Mouse (Mus musculus): Measurements from ENCODE around the gene Olig1. TPM values are rescaled to one million over a fixed set of nuclear protein-coding genes. Genes with fewer than 3 reads are reported as not detected.
A peak's percentile ranks its signal among the peaks of the same experiment; 100 is the strongest.
"Not testable (repeated sequence)": the region's sequence is repeated elsewhere in the genome, so short reads cannot be mapped to it uniquely, and the experiment has no call there.

The Olig1 gene
- polyA plus RNA-seq, 1 experiment from 2014 or later, result not detected

- not testable (repeated sequence) for H3K27ac ChIP-seq (ENCODE audit: poor library complexity, severe bottlenecking); ATAC-seq (ENCODE audit: insufficient number of reproducible peaks, low FRiP score); H3K36me3 ChIP-seq; H3K9ac ChIP-seq; H3K4me1 ChIP-seq (replicated peaks); H3K9me3 ChIP-seq (replicated peaks); H3K4me3 ChIP-seq
- Histone ChIP-seq H3K4me2 (peak overlapping the region; percentile 33), H3K27me3 (replicated peaks) (peaks cover 42% of the 10 kb centered on the region)
- WGBS, result 11% methylated on average over 23 of the region's 28 CpGs
Measured at GRCm38 (mm10) chr16:91255419-91256164, 14.0 kb upstream of the Olig1 start.

GRCm38 (mm10) chr16:91258956-91259355, 10.6 kb upstream of the Olig1 start:
- ATAC-seq (ENCODE audit: insufficient number of reproducible peaks, low FRiP score), result no peak
- 49% methylated on average over 3 of the region's 3 CpGs for WGBS
- Histone ChIP-seq H3K36me3 (no peaks in the 10 kb centered on the region), H3K4me2 (no peak overlapping the region), H3K27ac (ENCODE audit: poor library complexity, severe bottlenecking) (no peak overlapping the region), H3K27me3 (replicated peaks) (peaks cover 71% of the 10 kb centered on the region), H3K4me3 (no peak overlapping the region), H3K9ac (no peak overlapping the region), H3K4me1 (replicated peaks) (no peaks in the 10 kb centered on the region; the same call in 1 of the 2 replicates), H3K9me3 (replicated peaks) (no peaks in the 10 kb centered on the region)

- no peaks in the 10 kb centered on the region for H3K9me3 ChIP-seq (replicated peaks)
- H3K4me2 ChIP-seq, result no peak overlapping the region
- no peak overlapping the region for H3K27ac ChIP-seq (ENCODE audit: poor library complexity, severe bottlenecking)
- H3K4me1 ChIP-seq (replicated peaks), result no peaks in the 10 kb centered on the region; the same call in 1 of the 2 replicates
- no peak for ATAC-seq (ENCODE audit: insufficient number of reproducible peaks, low FRiP score)
- H3K4me3 ChIP-seq, result no peak overlapping the region
- 77% methylated on average over 3 of the region's 3 CpGs for WGBS
- no peaks in the 10 kb centered on the region for H3K36me3 ChIP-seq
- H3K27me3 ChIP-seq (replicated peaks), result peaks cover 84% of the 10 kb centered on the region
- H3K9ac ChIP-seq, result no peak overlapping the region
Measured at GRCm38 (mm10) chr16:91260861-91261260, 8.7 kb upstream of the Olig1 start.

- no peak overlapping the region for H3K4me2 ChIP-seq
- no peak overlapping the region for H3K4me3 ChIP-seq
- H3K9ac ChIP-seq, result no peak overlapping the region
- H3K4me1 ChIP-seq (replicated peaks), result no peaks in the 10 kb centered on the region
- H3K27ac ChIP-seq (ENCODE audit: poor library complexity, severe bottlenecking), result no peak overlapping the region
- H3K36me3 ChIP-seq, result no peaks in the 10 kb centered on the region
- H3K27me3 ChIP-seq (replicated peaks), result peaks cover 84% of the 10 kb centered on the region
- 44% methylated on average over 12 of the region's 12 CpGs for WGBS
- no peak for ATAC-seq (ENCODE audit: insufficient number of reproducible peaks, low FRiP score)
- H3K9me3 ChIP-seq (replicated peaks), result no peaks in the 10 kb centered on the region
Measured at GRCm38 (mm10) chr16:91262467-91263220, 6.9 kb upstream of the Olig1 start.

- Histone ChIP-seq H3K27me3 (replicated peaks) (peaks cover 92% of the 10 kb centered on the region), H3K4me2 (no peak overlapping the region), H3K36me3 (no peaks in the 10 kb centered on the region), H3K9ac (no peak overlapping the region), H3K4me3 (no peak overlapping the region), H3K9me3 (replicated peaks) (no peaks in the 10 kb centered on the region), H3K4me1 (replicated peaks) (peaks cover 16% of the 10 kb centered on the region), H3K27ac (ENCODE audit: poor library complexity, severe bottlenecking) (no peak overlapping the region)
- WGBS, result 83% methylated on average over 6 of the region's 6 CpGs
- ATAC-seq (ENCODE audit: insufficient number of reproducible peaks, low FRiP score), result no peak
Measured at GRCm38 (mm10) chr16:91265972-91266371, 3.6 kb upstream of the Olig1 start.

GRCm38 (mm10) chr16:91268724-91269452, 684 bp upstream of the Olig1 start:
- Histone ChIP-seq H3K9ac (no peak overlapping the region), H3K4me1 (replicated peaks) (peaks cover 18% of the 10 kb centered on the region), H3K36me3 (no peaks in the 10 kb centered on the region), H3K9me3 (replicated peaks) (no peaks in the 10 kb centered on the region), H3K27ac (ENCODE audit: poor library complexity, severe bottlenecking) (no peak overlapping the region), H3K27me3 (replicated peaks) (peaks cover 97% of the 10 kb centered on the region), H3K4me2 (peak overlapping the region; percentile 92), H3K4me3 (peak overlapping the region; percentile 52)
- ATAC-seq (ENCODE audit: insufficient number of reproducible peaks, low FRiP score), result no peak
- 9% methylated on average over 13 of the region's 13 CpGs for WGBS

- 0% methylated on average over 61 of the region's 63 CpGs for WGBS
- H3K36me3 ChIP-seq, result no peaks in the 10 kb centered on the region
- peak overlapping the region; percentile 52 for H3K4me3 ChIP-seq
- H3K4me2 ChIP-seq, result peak overlapping the region; percentile 92
- peaks cover 18% of the 10 kb centered on the region for H3K4me1 ChIP-seq (replicated peaks)
- ATAC-seq (ENCODE audit: insufficient number of reproducible peaks, low FRiP score), result no peak; the same call in 1 of the 2 replicates
- H3K9me3 ChIP-seq (replicated peaks), result no peaks in the 10 kb centered on the region
- peaks cover 100% of the 10 kb centered on the region for H3K27me3 ChIP-seq (replicated peaks)
- H3K9ac ChIP-seq, result peak overlapping the region; percentile 10; the same call in 1 of the 2 replicates
- no peak overlapping the region for H3K27ac ChIP-seq (ENCODE audit: poor library complexity, severe bottlenecking)
Measured at GRCm38 (mm10) chr16:91270212-91270971, 820 bp downstream of the Olig1 start.

- under 1% methylated on average over 29 of the region's 29 CpGs for WGBS
- Histone ChIP-seq H3K36me3 (no peaks in the 10 kb centered on the region), H3K4me2 (peak overlapping the region; percentile 92; the same call in 1 of the 2 replicates), H3K27me3 (replicated peaks) (peaks cover 100% of the 10 kb centered on the region), H3K9ac (no peak overlapping the region), H3K4me1 (replicated peaks) (peaks cover 18% of the 10 kb centered on the region), H3K9me3 (replicated peaks) (no peaks in the 10 kb centered on the region), H3K27ac (ENCODE audit: poor library complexity, severe bottlenecking) (no peak overlapping the region), H3K4me3 (peak overlapping the region; percentile 52)
- ATAC-seq (ENCODE audit: insufficient number of reproducible peaks, low FRiP score), result no peak
Measured at GRCm38 (mm10) chr16:91270982-91271549, 1.5 kb downstream of the Olig1 start.

GRCm38 (mm10) chr16:91271634-91272033, 2.1 kb downstream of the Olig1 start:
- WGBS, result 3% methylated on average over 20 of the region's 20 CpGs
- H3K4me2 ChIP-seq, result no peak overlapping the region

GRCm38 (mm10) chr16:91280516-91280915, 10.9 kb downstream of the Olig1 start:
- ATAC-seq (ENCODE audit: insufficient number of reproducible peaks, low FRiP score), result no peak
- no peak overlapping the region for H3K4me3 ChIP-seq
- peaks cover 5% of the 10 kb centered on the region; the same call in 1 of the 2 replicates for H3K4me1 ChIP-seq (replicated peaks)
- no peak overlapping the region for H3K4me2 ChIP-seq
- no peak overlapping the region for H3K9ac ChIP-seq
- 64% methylated on average over 4 of the region's 4 CpGs for WGBS
- peaks cover 59% of the 10 kb centered on the region for H3K27me3 ChIP-seq (replicated peaks)
- no peak overlapping the region for H3K27ac ChIP-seq (ENCODE audit: poor library complexity, severe bottlenecking)
- H3K36me3 ChIP-seq, result no peaks in the 10 kb centered on the region
- H3K9me3 ChIP-seq (replicated peaks), result no peaks in the 10 kb centered on the region

More at GRCm38 (mm10) chr16:91271634-91272033, 2.1 kb downstream of the Olig1 start:
- Histone ChIP-seq H3K9me3 (replicated peaks) (no peaks in the 10 kb centered on the region), H3K36me3 (no peaks in the 10 kb centered on the region), H3K9ac (no peak overlapping the region), H3K4me1 (replicated peaks) (peaks cover 18% of the 10 kb centered on the region), H3K27ac (ENCODE audit: poor library complexity, severe bottlenecking) (no peak overlapping the region), H3K27me3 (replicated peaks) (peaks cover 100% of the 10 kb centered on the region), H3K4me3 (no peak overlapping the region)
- ATAC-seq (ENCODE audit: insufficient number of reproducible peaks, low FRiP score), result no peak

All from heart, embryonic 12.5 days (tissue).